Comparison of ENCODE assay signal across 8 mouse cellular contexts in the genomic region with DNA sequence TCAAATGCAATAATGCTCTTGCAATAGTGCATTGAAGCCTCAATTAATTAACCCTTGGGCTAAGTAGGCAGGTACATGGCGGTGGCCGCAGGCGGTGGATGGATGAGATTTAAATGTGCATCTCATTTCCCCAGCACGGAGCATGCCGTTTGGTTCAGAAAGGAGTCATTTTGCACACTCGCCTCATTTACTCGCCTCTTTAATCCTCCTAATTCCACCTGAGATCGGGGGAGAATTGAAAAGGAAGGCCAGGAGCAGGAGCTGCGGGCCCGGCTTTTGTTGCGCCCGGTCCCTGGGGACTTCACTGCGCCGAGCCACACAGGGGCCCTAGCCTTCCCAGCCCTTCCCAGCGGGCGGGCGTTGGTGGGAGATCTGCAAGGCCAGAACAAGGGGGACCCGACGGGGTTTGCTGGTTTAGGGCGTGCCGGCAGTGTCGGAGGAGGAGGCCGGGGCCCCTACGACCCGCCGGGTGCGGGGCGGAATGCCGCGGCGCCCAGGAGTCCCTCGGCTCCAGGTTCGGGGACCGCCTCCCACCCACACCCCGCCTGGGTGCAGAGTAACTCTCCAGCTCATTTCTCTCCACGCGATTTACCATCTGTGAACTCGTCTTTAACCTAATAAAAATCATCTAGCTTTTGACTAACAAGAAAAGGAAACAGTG.
DNase-seq lines count a peak whose midpoint lies in the region; ATAC-seq lines count a peak whose summit lies in the region.

No protein-coding gene starts in this region.

- ATAC-seq in midbrain, embryonic 13.5 days, result peak; percentile 82

- H3K4me3 ChIP-seq in midbrain, embryonic 13.5 days (replicated peaks), result peak overlapping the region; percentile 30

- peak overlapping the region; percentile 56; the same call in 1 of the 2 replicates for H3K27ac ChIP-seq in midbrain, embryonic 13.5 days

- H3K27me3 ChIP-seq in midbrain, embryonic 13.5 days, result peaks cover 99% of the 10 kb centered on the region

- H3K9me3 ChIP-seq in midbrain, embryonic 13.5 days, result no peaks in the 10 kb centered on the region

- H3K4me2 ChIP-seq in midbrain, embryonic 13.5 days (replicated peaks), result peak overlapping the region; percentile 53

- H3K4me1 ChIP-seq in midbrain, embryonic 13.5 days (replicated peaks), result peaks cover 18% of the 10 kb centered on the region

- no peaks in the 10 kb centered on the region for H3K36me3 ChIP-seq in midbrain, embryonic 13.5 days

- DNase-seq in layer of hippocampus, postnatal 10 days (ENCODE audit: low spot score in 2 of 2), result peak; percentile 19 to 32
- no peak for DNase-seq in layer of hippocampus, postnatal 25 days (ENCODE audit: extremely low spot score in 1 of 2, low spot score in 1 of 2)
- DNase-seq in embryo, embryonic 11 days, result peak; percentile 57
- peak; percentile 6 for DNase-seq in heart, postnatal 4 days
- no peak for DNase-seq in frontal cortex, postnatal 25 days (ENCODE audit: low spot score in 2 of 2)
- no peak for DNase-seq in cerebellum, adult 11 months
- no peak for DNase-seq in cerebellum, adult 18-20 months

- peak overlapping the region; percentile 36; the same call in 1 of the 2 replicates for H3K9ac ChIP-seq in midbrain, embryonic 13.5 days (replicated peaks)

- 1% methylated on average over 38 of the region's 38 CpGs for WGBS in midbrain, embryonic 13.5 days

Comparison
In these comparisons a context has a peak if more than half of its experiments do, and no peak if none do; other contexts are left out.
1. DNase-seq: peak in layer of hippocampus, postnatal 10 days (2 of 2), embryo, embryonic 11 days (single experiment) and heart, postnatal 4 days (single experiment); none in layer of hippocampus, postnatal 25 days (0 of 2), frontal cortex, postnatal 25 days (0 of 2), cerebellum, adult 11 months (single experiment) and cerebellum, adult 18-20 months (0 of 2).